Mouse (Mus musculus): ENCODE data around the gene Slc37a1. TPM values are rescaled to one million over a fixed set of nuclear protein-coding genes. Genes with fewer than 3 reads are reported as not detected.

Slc37a1 gene
- polyA plus RNA-seq, 1 experiment = 0.14 TPM

- H3K4me3 ChIP-seq (ENCODE audit: insufficient read depth, poor library complexity, severe bottlenecking) = no peak overlapping the region
- H3K36me3 ChIP-seq (ENCODE audit: control insufficient read depth, insufficient read depth) = no peaks in the 10 kb centered on the region
- H3K79me2 ChIP-seq (ENCODE audit: control insufficient read depth, insufficient read depth) = no peaks in the 10 kb centered on the region
- no peak overlapping the region for H3ac ChIP-seq (ENCODE audit: control insufficient read depth, insufficient read length, low read depth)
- no peaks in the 10 kb centered on the region for H3K79me3 ChIP-seq (ENCODE audit: low read depth)
- no peak for TF ChIP-seq CEBPB (IDR thresholded peaks at IDR 0.05; ENCODE audit: low read depth)
- TF ChIP-seq USF1 (IDR thresholded peaks at IDR 0.05; ENCODE audit: low read depth) = no peak
- TF ChIP-seq MYOD1 (IDR thresholded peaks at IDR 0.05; ENCODE audit: control insufficient read depth, insufficient read length, low read depth) = no peak
- no peak for TF ChIP-seq FOSL1 (IDR thresholded peaks at IDR 0.05; ENCODE audit: insufficient read depth, low read length, poor library complexity, severe bottlenecking)
- TF ChIP-seq MYOG (IDR thresholded peaks at IDR 0.05; ENCODE audit: control insufficient read depth, extremely low read depth, insufficient read length) = no peak
- TF ChIP-seq MAX (IDR thresholded peaks at IDR 0.05) = no peak
- TF ChIP-seq CTCF (IDR thresholded peaks at IDR 0.05; ENCODE audit: control insufficient read depth, insufficient read depth, insufficient read length) = no peak
- H3K27me3 ChIP-seq (ENCODE audit: control insufficient read depth, insufficient read depth, insufficient read length) = peaks cover 9% of the 10 kb centered on the region
Measured at GRCm38 (mm10) chr17:31258310-31258865, 28.2 kb upstream of the Slc37a1 start.

GRCm38 (mm10) chr17:31259145-31259544 lies 27.4 kb upstream of the Slc37a1 start:
- no peaks in the 10 kb centered on the region for H3K36me3 ChIP-seq (ENCODE audit: control insufficient read depth, insufficient read depth)
- no peak overlapping the region for H3ac ChIP-seq (ENCODE audit: control insufficient read depth, insufficient read length, low read depth)
- TF ChIP-seq FOSL1 (IDR thresholded peaks at IDR 0.05; ENCODE audit: insufficient read depth, low read length, poor library complexity, severe bottlenecking) = no peak
- no peak for TF ChIP-seq USF1 (IDR thresholded peaks at IDR 0.05; ENCODE audit: low read depth)
- TF ChIP-seq CEBPB (IDR thresholded peaks at IDR 0.05; ENCODE audit: low read depth) = no peak
- TF ChIP-seq MAX (IDR thresholded peaks at IDR 0.05) = no peak
- TF ChIP-seq CTCF (IDR thresholded peaks at IDR 0.05; ENCODE audit: control insufficient read depth, insufficient read depth, insufficient read length) = no peak
- no peak for TF ChIP-seq MYOG (IDR thresholded peaks at IDR 0.05; ENCODE audit: control insufficient read depth, extremely low read depth, insufficient read length)
- TF ChIP-seq MYOD1 (IDR thresholded peaks at IDR 0.05; ENCODE audit: control insufficient read depth, insufficient read length, low read depth) = no peak
- no peaks in the 10 kb centered on the region for H3K79me3 ChIP-seq (ENCODE audit: low read depth)
- H3K4me3 ChIP-seq (ENCODE audit: insufficient read depth, poor library complexity, severe bottlenecking) = no peak overlapping the region
- peaks cover 9% of the 10 kb centered on the region for H3K27me3 ChIP-seq (ENCODE audit: control insufficient read depth, insufficient read depth, insufficient read length)
- H3K79me2 ChIP-seq (ENCODE audit: control insufficient read depth, insufficient read depth) = no peaks in the 10 kb centered on the region

- Histone ChIP-seq H3K27me3 (ENCODE audit: control insufficient read depth, insufficient read depth, insufficient read length) (peaks cover 9% of the 10 kb centered on the region), H3K36me3 (ENCODE audit: control insufficient read depth, insufficient read depth) (no peaks in the 10 kb centered on the region), H3K79me3 (ENCODE audit: low read depth) (no peaks in the 10 kb centered on the region), H3K79me2 (ENCODE audit: control insufficient read depth, insufficient read depth) (no peaks in the 10 kb centered on the region), H3ac (ENCODE audit: control insufficient read depth, insufficient read length, low read depth) (no peak overlapping the region), H3K4me3 (ENCODE audit: insufficient read depth, poor library complexity, severe bottlenecking) (no peak overlapping the region)
- TF ChIP-seq CEBPB (IDR thresholded peaks at IDR 0.05; ENCODE audit: low read depth) (no peak), MYOD1 (IDR thresholded peaks at IDR 0.05; ENCODE audit: control insufficient read depth, insufficient read length, low read depth) (no peak), USF1 (IDR thresholded peaks at IDR 0.05; ENCODE audit: low read depth) (no peak)
Measured at GRCm38 (mm10) chr17:31259825-31260224, 26.8 kb upstream of the Slc37a1 start.

GRCm38 (mm10) chr17:31260430-31260829 lies 26.2 kb upstream of the Slc37a1 start:
- Histone ChIP-seq H3K27me3 (ENCODE audit: control insufficient read depth, insufficient read depth, insufficient read length) (peaks cover 9% of the 10 kb centered on the region), H3K4me3 (ENCODE audit: insufficient read depth, poor library complexity, severe bottlenecking) (no peak overlapping the region), H3K36me3 (ENCODE audit: control insufficient read depth, insufficient read depth) (no peaks in the 10 kb centered on the region), H3ac (ENCODE audit: control insufficient read depth, insufficient read length, low read depth) (no peak overlapping the region), H3K79me3 (ENCODE audit: low read depth) (no peaks in the 10 kb centered on the region), H3K79me2 (ENCODE audit: control insufficient read depth, insufficient read depth) (no peaks in the 10 kb centered on the region)
- no peak for TF ChIP-seq USF1 (IDR thresholded peaks at IDR 0.05; ENCODE audit: low read depth)
- TF ChIP-seq MYOG (IDR thresholded peaks at IDR 0.05; ENCODE audit: control insufficient read depth, extremely low read depth, insufficient read length) = no peak

- H3K4me3 ChIP-seq (ENCODE audit: insufficient read depth, poor library complexity, severe bottlenecking) = no peak overlapping the region
- H3K27me3 ChIP-seq (ENCODE audit: control insufficient read depth, insufficient read depth, insufficient read length) = peaks cover 16% of the 10 kb centered on the region
- no peaks in the 10 kb centered on the region for H3K79me2 ChIP-seq (ENCODE audit: control insufficient read depth, insufficient read depth)
- no peaks in the 10 kb centered on the region for H3K79me3 ChIP-seq (ENCODE audit: low read depth)
- H3ac ChIP-seq (ENCODE audit: control insufficient read depth, insufficient read length, low read depth) = no peak overlapping the region
- no peaks in the 10 kb centered on the region for H3K36me3 ChIP-seq (ENCODE audit: control insufficient read depth, insufficient read depth)
- TF ChIP-seq CEBPB (IDR thresholded peaks at IDR 0.05; ENCODE audit: low read depth) (no peak), MYOG (IDR thresholded peaks at IDR 0.05; ENCODE audit: control insufficient read depth, extremely low read depth, insufficient read length) (no peak), USF1 (IDR thresholded peaks at IDR 0.05; ENCODE audit: low read depth) (no peak), CTCF (IDR thresholded peaks at IDR 0.05; ENCODE audit: control insufficient read depth, insufficient read depth, insufficient read length) (no peak), MAX (IDR thresholded peaks at IDR 0.05) (no peak), MYOD1 (IDR thresholded peaks at IDR 0.05; ENCODE audit: control insufficient read depth, insufficient read length, low read depth) (no peak), FOSL1 (IDR thresholded peaks at IDR 0.05; ENCODE audit: insufficient read depth, low read length, poor library complexity, severe bottlenecking) (no peak)
Measured at GRCm38 (mm10) chr17:31261352-31261751, 25.2 kb upstream of the Slc37a1 start.

- no peaks in the 10 kb centered on the region for H3K79me2 ChIP-seq (ENCODE audit: control insufficient read depth, insufficient read depth)
- no peak overlapping the region for H3K4me3 ChIP-seq (ENCODE audit: insufficient read depth, poor library complexity, severe bottlenecking)
- TF ChIP-seq MAX (IDR thresholded peaks at IDR 0.05) (no peak), CEBPB (IDR thresholded peaks at IDR 0.05; ENCODE audit: low read depth) (no peak), CTCF (IDR thresholded peaks at IDR 0.05; ENCODE audit: control insufficient read depth, insufficient read depth, insufficient read length) (no peak), FOSL1 (IDR thresholded peaks at IDR 0.05; ENCODE audit: insufficient read depth, low read length, poor library complexity, severe bottlenecking) (no peak), MYOD1 (IDR thresholded peaks at IDR 0.05; ENCODE audit: control insufficient read depth, insufficient read length, low read depth) (no peak), MYOG (IDR thresholded peaks at IDR 0.05; ENCODE audit: control insufficient read depth, extremely low read depth, insufficient read length) (no peak), USF1 (IDR thresholded peaks at IDR 0.05; ENCODE audit: low read depth) (no peak)
- no peaks in the 10 kb centered on the region for H3K79me3 ChIP-seq (ENCODE audit: low read depth)
- H3K27me3 ChIP-seq (ENCODE audit: control insufficient read depth, insufficient read depth, insufficient read length) = peaks cover 23% of the 10 kb centered on the region
- no peaks in the 10 kb centered on the region for H3K36me3 ChIP-seq (ENCODE audit: control insufficient read depth, insufficient read depth)
- no peak overlapping the region for H3ac ChIP-seq (ENCODE audit: control insufficient read depth, insufficient read length, low read depth)
Measured at GRCm38 (mm10) chr17:31262715-31263114, 23.9 kb upstream of the Slc37a1 start.
